12 mouse cellular contexts compared by ENCODE assay signal in the genomic region with DNA sequence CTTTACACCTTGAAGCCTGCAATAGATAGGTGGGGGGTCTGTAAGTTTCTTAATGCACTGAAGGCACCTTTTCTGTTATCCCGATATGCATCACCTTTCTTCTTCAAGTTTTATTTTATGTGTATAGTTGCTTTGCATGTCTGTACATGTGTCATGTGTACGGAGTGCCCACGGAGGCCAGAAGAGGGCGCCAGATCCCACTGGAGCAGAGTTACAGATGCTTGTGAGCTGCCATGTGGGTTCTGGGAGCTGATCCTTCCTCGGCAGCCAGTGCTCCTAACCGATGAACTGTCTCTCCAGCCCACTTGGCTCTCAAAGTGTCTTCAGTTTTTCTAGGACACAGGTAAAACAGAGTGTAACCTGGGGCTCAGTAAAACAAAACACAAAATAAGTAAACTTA. TPM values are rescaled to one million over a fixed set of nuclear protein-coding genes. Genes with fewer than 3 reads are reported as not detected.
DNase-seq lines count a peak whose midpoint lies in the region; ATAC-seq and TF ChIP-seq lines count a peak whose summit lies in the region.
"Had no signal": no experiment of that assay in that cellular context is flagged by ENCODE, and none has a peak within 500 bp of the region (broad histone marks: within the 10 kb centered on the region; RNA-seq: fewer than 3 reads in every experiment).

No protein-coding gene starts in this region.

- 83% methylated on average over 6 of the region's 6 CpGs for WGBS in kidney, postnatal 0 days

- no peak overlapping the region for H3K27ac ChIP-seq in kidney, postnatal 0 days

- TF ChIP-seq CTCF in kidney, postnatal 0 days (IDR thresholded peaks at IDR 0.05; ENCODE audit: low read depth), result peak; percentile 40
- peak; percentile 26; the same call in 1 of the 2 replicates for TF ChIP-seq CTCF in G1E (IDR thresholded peaks at IDR 0.05; ENCODE audit: low read depth, low read length)

- no peaks in the 10 kb centered on the region for H3K27me3 ChIP-seq in kidney, postnatal 0 days (ENCODE audit: insufficient read depth, low read length)
- H3K27me3 ChIP-seq in G1E (ENCODE audit: insufficient read depth, low read length), result peaks cover 10% of the 10 kb centered on the region

- no peaks in the 10 kb centered on the region for H3K4me1 ChIP-seq in kidney, postnatal 0 days (replicated peaks; ENCODE audit: insufficient read depth, low read length)
- H3K4me1 ChIP-seq in G1E (ENCODE audit: insufficient read depth, low read depth, low read length), result no peaks in the 10 kb centered on the region

- H3K4me3 ChIP-seq in kidney, postnatal 0 days (replicated peaks; ENCODE audit: low read depth, low read length), result no peak overlapping the region
- no peak overlapping the region for H3K4me3 ChIP-seq in G1E (ENCODE audit: low read depth, low read length)
- H3K4me3 ChIP-seq: erythroblast, embryonic 14.5 days had no signal

- no peak overlapping the region for H3K9ac ChIP-seq in kidney, postnatal 0 days (ENCODE audit: low read depth, low read length)

- no peaks in the 10 kb centered on the region for H3K9me3 ChIP-seq in kidney, postnatal 0 days (replicated peaks; ENCODE audit: low read length)
- H3K9me3 ChIP-seq in G1E (replicated peaks), result no peaks in the 10 kb centered on the region

- DNase-seq in kidney, postnatal 0 days (ENCODE audit: low spot score), result no peak
- no peak for DNase-seq in kidney, postnatal 10 days
- DNase-seq in CD4-positive helper T cell, adult 2 months (ENCODE audit: low read depth, low spot score), result peak; percentile 42
- no peak for DNase-seq in G1E (ENCODE audit: low spot score)
- DNase-seq in induced T-regulatory cell, adult 2 months (ENCODE audit: low read depth), result peak; percentile 68
- DNase-seq in ovary, postnatal 10 days (ENCODE audit: low spot score), result no peak
- DNase-seq: cerebellum, adult 8-10 months had no signal

- no peak overlapping the region for H3K4me2 ChIP-seq in kidney, postnatal 0 days (ENCODE audit: low read length)

- H3K36me3 ChIP-seq in kidney, postnatal 0 days (ENCODE audit: insufficient read depth, low read length), result no peaks in the 10 kb centered on the region
- no peaks in the 10 kb centered on the region for H3K36me3 ChIP-seq in G1E (replicated peaks)

- no peak for ATAC-seq in kidney, postnatal 0 days (replicated peaks; ENCODE audit: low FRiP score, low read depth)
- ATAC-seq in G1E (ENCODE audit: extremely low read depth, insufficient number of reproducible peaks, low FRiP score, poor library complexity, severe bottlenecking), result no peak
- no peak for ATAC-seq in cerebellum, adult (ENCODE audit: insufficient number of reproducible peaks, low FRiP score, low TSS enrichment)

RNA-seq across cellular contexts. Expression of a gene that starts 10.7 kb away (rescaled TPM):
- not detected in 2 replicates for polyA plus RNA-seq in kidney, postnatal 0 days (2015; fragmentation: Nextera tagmentation; extraction: Ambion mirVana)
- total RNA-seq in G1E (2014; fragmentation: Nextera tagmentation) (not detected in 2 replicates), G1E (2017) (not detected in 2 replicates)
- polyA plus RNA-seq in G1E (2012), result not detected in 2 replicates
- total RNA-seq: gastrocnemius, postnatal 25 days; left cerebral cortex, postnatal 25 days had no signal
- polyA plus RNA-seq: erythroblast, embryonic 14.5 days had no signal

RNA-seq across cellular contexts. Expression of a gene that starts 11.6 kb away (rescaled TPM):
- polyA plus RNA-seq in kidney, postnatal 0 days (2015; fragmentation: Nextera tagmentation; extraction: Ambion mirVana), result 4.3 and 4.5 TPM in 2 replicates
- total RNA-seq in G1E (2014; fragmentation: Nextera tagmentation), result not detected in 2 replicates
- 0.22 TPM in 1 of 2 replicates, not detected in the other for total RNA-seq in G1E (2017)
- polyA plus RNA-seq in G1E (2012), result not detected in 2 replicates

RNA-seq across cellular contexts. Expression of a gene that starts 28.9 kb away (rescaled TPM):
- 21.5 and 21.9 TPM in 2 replicates for polyA plus RNA-seq in kidney, postnatal 0 days (2015; fragmentation: Nextera tagmentation; extraction: Ambion mirVana)
- 56.2 and 59.8 TPM in 2 replicates for total RNA-seq in G1E (2014; fragmentation: Nextera tagmentation)
- 39.1 and 44.2 TPM in 2 replicates for total RNA-seq in G1E (2017)
- 38.8 and 51.2 TPM in 2 replicates for polyA plus RNA-seq in G1E (2012)

RNA-seq across cellular contexts. Expression of a gene that starts 46.2 kb away (rescaled TPM):
- 1,210 and 1,323 TPM in 2 replicates for polyA plus RNA-seq in kidney, postnatal 0 days (2015; fragmentation: Nextera tagmentation; extraction: Ambion mirVana)
- total RNA-seq in G1E (2014; fragmentation: Nextera tagmentation) (4,941 and 5,512 TPM in 2 replicates), G1E (2017) (6,009 and 6,679 TPM in 2 replicates)
- polyA plus RNA-seq in G1E (2012), result 3,654 and 17,705 TPM in 2 replicates

RNA-seq across cellular contexts. Expression of a gene that starts 57.8 kb away (rescaled TPM):
- polyA plus RNA-seq in kidney, postnatal 0 days (2015; fragmentation: Nextera tagmentation; extraction: Ambion mirVana), result 0.04 and 0.16 TPM in 2 replicates
- total RNA-seq in G1E (2014; fragmentation: Nextera tagmentation) (not detected in 2 replicates), G1E (2017) (0.05 and 0.06 TPM in 2 replicates)
- not detected in 2 replicates for polyA plus RNA-seq in G1E (2012)
- total RNA-seq: hematopoietic stem cell, adult 5-6 weeks had no signal
- polyA plus RNA-seq: erythroblast, embryonic 14.5 days had no signal

Comparison
In these comparisons a context has a peak if more than half of its experiments do, and no peak if none do; other contexts are left out.
1. DNase-seq: peak in CD4-positive helper T cell, adult 2 months (single experiment) and induced T-regulatory cell, adult 2 months (single experiment); none in kidney, postnatal 0 days (single experiment), kidney, postnatal 10 days (single experiment), G1E (single experiment) and ovary, postnatal 10 days (single experiment).